Mouse (Mus musculus): ENCODE measurements around the gene Dpy19l1. TPM values are rescaled to one million over a fixed set of nuclear protein-coding genes. Genes with fewer than 3 reads are reported as not detected.

The Dpy19l1 gene
- polyA plus RNA-seq (2021; fragmentation: Nextera tagmentation), result 10.2 and 17.1 TPM in 2 replicates
- long read RNA-seq, experiment 1, partial matches to known transcripts, result 45 of 59 reads
- long read RNA-seq, experiment 1, other reads (novel, unspliced or antisense), result 9 of 59 reads
- long read RNA-seq, experiment 2, partial matches to known transcripts, result 16 of 42 reads
- long read RNA-seq, experiment 2, other reads (novel, unspliced or antisense), result 26 of 42 reads

GRCm38 (mm10) chr9:24503067-24503857, at the start of gene Dpy19l1:
Gene Dpy19l1, minus strand, starts transcription at chr9:24503140.

Other genes with a start within 250 kb of the Dpy19l1 start
- not detected in 2 replicates for gene Cypt4, start 122.1 kb upstream of the Dpy19l1 start, polyA plus RNA-seq (2021; fragmentation: Nextera tagmentation)
- 0.10 and 0.18 TPM in 2 replicates for gene Dpy19l2, start 193.2 kb upstream of the Dpy19l1 start, polyA plus RNA-seq (2021; fragmentation: Nextera tagmentation)

Measured in left cerebral cortex, adult 6 months (tissue).